15 mouse cellular contexts compared by ENCODE assay signal in the genomic region with DNA sequence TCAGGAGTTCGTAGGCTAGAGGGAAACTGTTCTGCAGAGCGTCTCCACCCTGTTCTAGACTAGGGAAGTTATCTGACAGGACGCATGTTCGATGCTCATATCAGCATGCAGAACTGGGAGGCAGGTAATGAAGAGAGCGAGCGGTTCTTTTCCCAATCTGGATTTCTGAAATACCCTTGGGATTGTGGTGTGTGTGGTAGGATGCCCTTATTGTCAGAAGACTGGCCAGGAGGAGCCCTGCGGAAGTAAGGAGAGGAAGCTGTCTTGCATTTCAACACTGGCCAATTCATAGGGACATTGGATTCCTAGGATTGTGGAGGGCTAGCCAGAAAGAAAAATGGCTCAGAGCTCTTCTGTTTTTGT. TPM values are rescaled to one million over a fixed set of nuclear protein-coding genes. Genes with fewer than 3 reads are reported as not detected.
DNase-seq lines count a peak whose midpoint lies in the region; ATAC-seq and TF ChIP-seq lines count a peak whose summit lies in the region.
"Had no signal": no experiment of that assay in that cellular context is flagged by ENCODE, and none has a peak within 500 bp of the region (broad histone marks: within the 10 kb centered on the region; RNA-seq: fewer than 3 reads in every experiment).

No protein-coding gene starts in this region.

- peak overlapping the region; percentile 38; the same call in 1 of the 2 replicates for H3K4me3 ChIP-seq in heart, postnatal 0 days (ENCODE audit: low read depth, low read length)
- peak overlapping the region; percentile 24; the same call in 1 of the 2 replicates for H3K4me3 ChIP-seq in hindbrain, embryonic 12.5 days
- H3K4me3 ChIP-seq in midbrain, postnatal 0 days (ENCODE audit: low read depth, low read length), result peak overlapping the region; percentile 13; the same call in 1 of the 2 replicates

- WGBS in heart, postnatal 0 days, result 4% methylated on average over 7 of the region's 7 CpGs
- 0% methylated on average over 7 of the region's 7 CpGs for WGBS in hindbrain, embryonic 12.5 days
- 2% methylated on average over 7 of the region's 7 CpGs for WGBS in midbrain, postnatal 0 days

- no peak for TF ChIP-seq CTCF in heart, postnatal 0 days (IDR thresholded peaks at IDR 0.05; ENCODE audit: low read depth)
- TF ChIP-seq CTCF in midbrain, postnatal 0 days (IDR thresholded peaks at IDR 0.05), result no peak

- no peak for TF ChIP-seq EP300 in heart, postnatal 0 days (IDR thresholded peaks at IDR 0.05; ENCODE audit: low read depth)

- H3K9me3 ChIP-seq in heart, postnatal 0 days (replicated peaks; ENCODE audit: control insufficient read depth, low read length), result no peaks in the 10 kb centered on the region
- H3K9me3 ChIP-seq in hindbrain, embryonic 12.5 days (replicated peaks), result no peaks in the 10 kb centered on the region
- no peaks in the 10 kb centered on the region for H3K9me3 ChIP-seq in midbrain, postnatal 0 days (ENCODE audit: low read length)
- H3K9me3 ChIP-seq: kidney, embryonic 15.5 days had no signal

- ATAC-seq in heart, postnatal 0 days (ENCODE audit: insufficient read depth, low read depth), result no peak
- ATAC-seq in hindbrain, embryonic 12.5 days (ENCODE audit: low FRiP score), result no peak
- ATAC-seq in midbrain, postnatal 0 days (ENCODE audit: low FRiP score), result no peak

- no peak overlapping the region for H3K9ac ChIP-seq in heart, postnatal 0 days (replicated peaks; ENCODE audit: low read depth, low read length)
- H3K9ac ChIP-seq in hindbrain, embryonic 12.5 days, result no peak overlapping the region
- no peak overlapping the region for H3K9ac ChIP-seq in midbrain, postnatal 0 days (replicated peaks; ENCODE audit: low read length, poor library complexity, severe bottlenecking)
- H3K9ac ChIP-seq: kidney, embryonic 15.5 days had no signal

- H3K27me3 ChIP-seq in heart, postnatal 0 days (ENCODE audit: control insufficient read depth, insufficient read depth, low read length), result peaks cover 93% of the 10 kb centered on the region
- H3K27me3 ChIP-seq in hindbrain, embryonic 12.5 days, result peaks cover 89% of the 10 kb centered on the region
- H3K27me3 ChIP-seq in midbrain, postnatal 0 days (ENCODE audit: insufficient read depth, low read length), result peaks cover 59% of the 10 kb centered on the region

- H3K4me1 ChIP-seq in heart, postnatal 0 days (ENCODE audit: control insufficient read depth, insufficient read depth), result no peaks in the 10 kb centered on the region
- peaks cover 18% of the 10 kb centered on the region for H3K4me1 ChIP-seq in hindbrain, embryonic 12.5 days
- H3K4me1 ChIP-seq in midbrain, postnatal 0 days (ENCODE audit: insufficient read depth, low read length), result peaks cover 8% of the 10 kb centered on the region

- DNase-seq in heart, postnatal 0 days (ENCODE audit: low spot score), result no peak
- no peak for DNase-seq in heart, postnatal 4 days
- peak; percentile 28 for DNase-seq in embryo, embryonic 10 days (ENCODE audit: low spot score)
- DNase-seq in midbrain, postnatal 0 days (ENCODE audit: low spot score), result no peak
- no peak for DNase-seq in spleen, adult 18-20 months
- no peak for DNase-seq in cerebellum, adult 9-11 months
- no peak for DNase-seq in layer of hippocampus, adult 9-11 months
- DNase-seq: adrenal gland, postnatal 36 days; cerebellum, adult 11-12 months; gastrocnemius, postnatal 14 days; heart, postnatal 14 days had no signal

- peak overlapping the region; percentile 55 for H3K4me2 ChIP-seq in heart, postnatal 0 days (ENCODE audit: low read depth, low read length)
- 0 out of 2 replicates have a peak overlapping the region, but pooled peaks have one; percentile 43 for H3K4me2 ChIP-seq in hindbrain, embryonic 12.5 days (replicated peaks)
- no peak overlapping the region for H3K4me2 ChIP-seq in midbrain, postnatal 0 days (ENCODE audit: low read depth, low read length, poor library complexity, severe bottlenecking)

- no peak overlapping the region for H3K27ac ChIP-seq in heart, postnatal 0 days (ENCODE audit: low read depth)
- H3K27ac ChIP-seq in hindbrain, embryonic 12.5 days, result no peak overlapping the region
- H3K27ac ChIP-seq in midbrain, postnatal 0 days (ENCODE audit: low read depth, low read length), result no peak overlapping the region
- H3K27ac ChIP-seq: kidney, embryonic 15.5 days had no signal

- H3K36me3 ChIP-seq in heart, postnatal 0 days (replicated peaks; ENCODE audit: control insufficient read depth, insufficient read depth, low read length), result no peaks in the 10 kb centered on the region
- no peaks in the 10 kb centered on the region for H3K36me3 ChIP-seq in hindbrain, embryonic 12.5 days
- no peaks in the 10 kb centered on the region for H3K36me3 ChIP-seq in midbrain, postnatal 0 days (ENCODE audit: insufficient read depth, low read length)
- H3K36me3 ChIP-seq: kidney, embryonic 15.5 days had no signal

RNA-seq across cellular contexts. Expression of a gene that starts 3.6 kb away (rescaled TPM):
- 0.04 TPM in 1 of 2 replicates, not detected in the other for total RNA-seq in heart, postnatal 0 days (2014; rRNA removed; ENCODE audit: low replicate concordance)
- polyA plus RNA-seq in heart, postnatal 0 days (2015; fragmentation: Nextera tagmentation; extraction: Ambion mirVana), result not detected in 2 replicates
- total RNA-seq in heart, postnatal 4 days (2021), result not detected
- polyA plus RNA-seq in hindbrain, embryonic 12.5 days (2016; fragmentation: Nextera tagmentation; extraction: Ambion mirVana), result 10.3 and 16.3 TPM in 2 replicates
- 3.9 and 6.3 TPM in 2 replicates for total RNA-seq in midbrain, postnatal 0 days (2014; rRNA removed)
- 3.2 and 3.5 TPM in 2 replicates for polyA plus RNA-seq in midbrain, postnatal 0 days (2015; fragmentation: Nextera tagmentation; extraction: Ambion mirVana)
- total RNA-seq: heart, postnatal 14 days; left cerebral cortex, postnatal 10 days; megakaryocyte-erythroid progenitor cell, adult 5-6 weeks had no signal
